Mouse (Mus musculus) forebrain, postnatal 0 days (tissue): Measurements from ENCODE around the gene Ush2a. TPM values are rescaled to one million over a fixed set of nuclear protein-coding genes. Genes with fewer than 3 reads are reported as not detected.

Experiments
- ATAC-seq: fragments of 200-750 bp; cut with Nextera tagmentation; 2 replicates; pipeline ENCODE4 v1.8.0; 2017; ENCODE audit warnings: mild to moderate bottlenecking, moderate library complexity
- DNase-seq: peaks from one replicate; pipeline ENCODE4 v3.0.0-alpha.2; 2015
- H3K27ac ChIP-seq: fragments of 300-500 bp; sonication (generic); 2 replicates; pipeline ENCODE4 v1.5.1; 2014; ENCODE audit warnings: low read depth, mild to moderate bottlenecking, antibody characterized with exemption, low read length, moderate library complexity, mixed read lengths
- H3K27me3 ChIP-seq: fragments of 300-500 bp; sonication (generic); 2 replicates; pipeline ENCODE4 v1.6.1; 2014; ENCODE audit warnings: mild to moderate bottlenecking, low read length, mixed read lengths; ENCODE audit not compliant: insufficient read depth
- H3K36me3 ChIP-seq: fragments of 300-500 bp; sonication (generic); 2 replicates; pipeline ENCODE4 v1.6.1; 2014; ENCODE audit warnings: mild to moderate bottlenecking, moderate library complexity; ENCODE audit not compliant: insufficient read depth
- H3K4me1 ChIP-seq: fragments of 300-500 bp; sonication (generic); 2 replicates; pipeline ENCODE4 v1.6.1; 2014; ENCODE audit warnings: antibody characterized with exemption; ENCODE audit not compliant: insufficient read depth
- H3K4me2 ChIP-seq: fragments of 300-500 bp; sonication (generic); 2 replicates; pipeline ENCODE4 v1.6.1; 2014; ENCODE audit warnings: low read depth, mild to moderate bottlenecking, moderate library complexity
- H3K4me3 ChIP-seq: fragments of 300-500 bp; sonication (generic); 2 replicates; pipeline ENCODE4 v1.5.1; 2014; ENCODE audit warnings: low read depth, low read length, mixed read lengths
- H3K9ac ChIP-seq: fragments of 300-500 bp; sonication (generic); 2 replicates; pipeline ENCODE4 v1.6.1; 2014; ENCODE audit warnings: mild to moderate bottlenecking
- H3K9me3 ChIP-seq: fragments of 300-500 bp; sonication (generic); 2 replicates; pipeline ENCODE4 v1.6.1; 2016; ENCODE audit warnings: low read length
- CTCF ChIP-seq: sonication (generic); IDR thresholded peaks from 2 replicates; pipeline ENCODE4 v1.5.1; 2016; ENCODE audit warnings: antibody characterized with exemption, control low read depth, low read depth
- WGBS: fragments of 180-500 bp; shearing (Covaris S2); extraction: QIAGEN DNeasy Blood & Tissue Kit; methylation state at CpG from one replicate; pipeline ENCODE4 v1.1.7; 2014; 5-methylcytosine and 5-hydroxymethylcytosine counted together
- polyA plus RNA-seq: library from polyadenylated mRNA; unstranded; fragments of >200 nt; fragmentation: Nextera tagmentation; extraction: Ambion mirVana; gene quantifications from 2 replicates; pipeline ENCODE4 v1.2.1, GENCODE M21; 2015
- total RNA-seq: library from RNA; depleted of rRNA; stranded (reverse); fragments of >200 nt; gene quantifications from 2 replicates; pipeline ENCODE4 v1.2.3, GENCODE M21; 2014

Ush2a gene
- total and polyA plus RNA-seq, 2 experiments from 2014 or later = 0.10 TPM

- no peaks in the 10 kb centered on the region for H3K36me3 ChIP-seq
- no peaks in the 10 kb centered on the region for H3K9me3 ChIP-seq
- DNase-seq = no peak
- H3K27me3 ChIP-seq = no peaks in the 10 kb centered on the region
- H3K4me1 ChIP-seq = no peaks in the 10 kb centered on the region
- no peak overlapping the region for H3K4me3 ChIP-seq
- no peak overlapping the region for H3K27ac ChIP-seq
- H3K9ac ChIP-seq = no peak overlapping the region
- ATAC-seq = no peak
- WGBS = 92% methylated on average over 11 of the region's 11 CpGs
- H3K4me2 ChIP-seq = no peak overlapping the region
- TF ChIP-seq CTCF = no peak
These were observed 685.0 kb downstream of the Ush2a start for GRCm38 (mm10) chr1:188946849-188947248.

GRCm38 (mm10) chr1:188947794-188948193 lies 686.0 kb downstream of the Ush2a start:
- peak; percentile 50 for TF ChIP-seq CTCF
- Histone ChIP-seq H3K27ac (no peak overlapping the region), H3K4me3 (no peak overlapping the region), H3K36me3 (no peaks in the 10 kb centered on the region), H3K9ac (no peak overlapping the region), H3K4me1 (no peaks in the 10 kb centered on the region), H3K4me2 (no peak overlapping the region), H3K9me3 (no peaks in the 10 kb centered on the region), H3K27me3 (no peaks in the 10 kb centered on the region)
- DNase-seq = no peak
- ATAC-seq = no peak
- 72% methylated on average over 5 of the region's 5 CpGs for WGBS

- Histone ChIP-seq H3K4me3 (no peak overlapping the region), H3K27me3 (no peaks in the 10 kb centered on the region), H3K36me3 (no peaks in the 10 kb centered on the region), H3K9me3 (no peaks in the 10 kb centered on the region), H3K4me1 (no peaks in the 10 kb centered on the region), H3K4me2 (no peak overlapping the region), H3K27ac (no peak overlapping the region), H3K9ac (no peak overlapping the region)
- DNase-seq = peak; percentile 18
- 39% methylated on average over 9 of the region's 9 CpGs for WGBS
- ATAC-seq = peak; percentile 32
- TF ChIP-seq CTCF = no peak
These were observed 686.5 kb downstream of the Ush2a start for GRCm38 (mm10) chr1:188948276-188948675.

- Histone ChIP-seq H3K36me3 (no peaks in the 10 kb centered on the region), H3K4me2 (no peak overlapping the region), H3K9ac (no peak overlapping the region), H3K27me3 (no peaks in the 10 kb centered on the region), H3K9me3 (no peaks in the 10 kb centered on the region), H3K4me3 (no peak overlapping the region), H3K4me1 (no peaks in the 10 kb centered on the region), H3K27ac (no peak overlapping the region)
- WGBS = 93% methylated on average over 6 of the region's 6 CpGs
- DNase-seq (no peak), ATAC-seq (no peak)
- TF ChIP-seq CTCF = no peak
These were observed 689.3 kb downstream of the Ush2a start for GRCm38 (mm10) chr1:188951091-188951490.

- WGBS = 89% methylated on average over 4 of the region's 4 CpGs
- no peak overlapping the region for H3K27ac ChIP-seq
- DNase-seq (no peak), ATAC-seq (no peak)
- no peaks in the 10 kb centered on the region for H3K36me3 ChIP-seq
- no peaks in the 10 kb centered on the region for H3K4me1 ChIP-seq
- no peak overlapping the region for H3K4me2 ChIP-seq
- H3K9ac ChIP-seq = no peak overlapping the region
- H3K27me3 ChIP-seq = no peaks in the 10 kb centered on the region
- TF ChIP-seq CTCF = no peak
- H3K4me3 ChIP-seq = no peak overlapping the region
- no peaks in the 10 kb centered on the region for H3K9me3 ChIP-seq
These were observed 690.7 kb downstream of the Ush2a start for GRCm38 (mm10) chr1:188952501-188952900.

- no peaks in the 10 kb centered on the region for H3K4me1 ChIP-seq
- H3K9ac ChIP-seq = no peak overlapping the region
- DNase-seq (no peak), ATAC-seq (no peak)
- no peak for TF ChIP-seq CTCF
- H3K36me3 ChIP-seq = peaks cover 60% of the 10 kb centered on the region
- H3K27ac ChIP-seq = no peak overlapping the region
- no peaks in the 10 kb centered on the region for H3K27me3 ChIP-seq
- H3K9me3 ChIP-seq = no peaks in the 10 kb centered on the region
- H3K4me2 ChIP-seq = no peak overlapping the region
- no peak overlapping the region for H3K4me3 ChIP-seq
- 93% methylated on average over 6 of the region's 6 CpGs for WGBS
These were observed 711.3 kb downstream of the Ush2a start for GRCm38 (mm10) chr1:188973078-188973477.

GRCm38 (mm10) chr1:188973926-188974325 lies 712.1 kb downstream of the Ush2a start:
- DNase-seq (no peak), ATAC-seq (no peak)
- Histone ChIP-seq H3K27me3 (no peaks in the 10 kb centered on the region), H3K36me3 (peaks cover 60% of the 10 kb centered on the region), H3K9ac (no peak overlapping the region), H3K9me3 (no peaks in the 10 kb centered on the region), H3K4me1 (no peaks in the 10 kb centered on the region), H3K27ac (no peak overlapping the region), H3K4me2 (no peak overlapping the region), H3K4me3 (no peak overlapping the region)
- WGBS = 94% methylated on average over 16 of the region's 16 CpGs
- no peak for TF ChIP-seq CTCF

- Histone ChIP-seq H3K4me3 (no peak overlapping the region), H3K36me3 (peaks cover 61% of the 10 kb centered on the region)
These were observed 718.2 kb downstream of the Ush2a start for GRCm38 (mm10) chr1:188980050-188980449.

More at GRCm38 (mm10) chr1:188980050-188980449, 718.2 kb downstream of the Ush2a start:
- DNase-seq (peak; percentile 65), ATAC-seq (peak; percentile 42; the same call in 1 of the 2 replicates)
- Histone ChIP-seq H3K27me3 (no peaks in the 10 kb centered on the region), H3K9me3 (no peaks in the 10 kb centered on the region), H3K4me2 (no peak overlapping the region), H3K4me1 (no peaks in the 10 kb centered on the region), H3K9ac (no peak overlapping the region), H3K27ac (no peak overlapping the region)
- WGBS = 29% methylated on average over 3 of the region's 3 CpGs
- peak; percentile 80 for TF ChIP-seq CTCF
